Mouse (Mus musculus): ENCODE measurements at regions not wholly inside any gene's neighbourhood (a gene's known extent, or its start where the extent isn't known, plus 50 kb on each side); places are given as distances from the start of the nearest gene placed in this dataset.

DNA sequence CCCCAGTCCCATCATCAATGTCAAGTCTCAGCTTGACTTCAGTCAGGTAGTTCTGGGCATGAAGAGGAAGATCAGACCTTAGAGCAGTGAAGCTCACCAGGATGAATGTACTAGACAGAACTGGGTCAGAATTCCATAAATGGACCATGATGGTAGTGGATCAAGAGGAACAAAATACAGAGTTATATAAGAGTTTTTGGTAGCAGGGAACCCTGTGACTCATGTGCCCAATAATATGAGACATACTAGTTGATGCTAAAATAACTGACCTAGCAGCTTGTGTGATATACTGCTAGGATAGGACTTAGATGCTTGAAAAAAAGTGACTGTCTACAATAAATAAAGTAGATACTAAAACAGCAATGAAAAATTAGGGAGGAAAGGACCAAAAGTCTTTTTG is 225.6 kb downstream of the Nuak1 start:
- TF ChIP-seq POLR2A (IDR thresholded peaks at IDR 0.05; ENCODE audit: control insufficient read depth, extremely low read depth, insufficient read depth, low read length, poor library complexity) (no peak), CTCF (IDR thresholded peaks at IDR 0.05; ENCODE audit: borderline replicate concordance, control insufficient read depth, extremely low read depth, insufficient read depth, low read length, poor library complexity) (no peak)

All from thymus, adult 2 months (tissue).